Mouse (Mus musculus): Measurements from ENCODE around the gene Rap2a. TPM values are rescaled to one million over a fixed set of nuclear protein-coding genes. Genes with fewer than 3 reads are reported as not detected.
A peak's percentile ranks its signal among the peaks of the same experiment; 100 is the strongest.

Gene Rap2a
- total RNA-seq, 4 experiments from 2014 or later: 9.2 to 11.0 (median 10.6) TPM

DNA sequence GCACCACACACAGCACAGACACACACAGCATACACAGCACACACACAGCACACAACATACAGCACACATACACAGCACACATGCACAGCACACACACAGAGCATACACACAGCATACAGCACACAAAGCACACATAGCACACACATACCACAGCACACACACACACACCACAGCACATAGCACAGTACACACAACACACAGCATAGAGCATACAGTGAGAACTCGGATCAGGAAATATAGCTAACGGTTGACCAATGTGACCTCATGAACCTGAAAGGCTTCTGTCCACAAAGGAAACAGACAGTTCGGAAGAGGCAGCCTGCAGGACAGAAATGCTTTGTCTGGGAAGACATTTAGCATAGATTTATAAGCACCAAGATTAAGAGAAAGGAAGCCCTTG is 61.4 kb downstream of the Rap2a start:
- DNase-seq (ENCODE audit: low spot score): no peak

DNA sequence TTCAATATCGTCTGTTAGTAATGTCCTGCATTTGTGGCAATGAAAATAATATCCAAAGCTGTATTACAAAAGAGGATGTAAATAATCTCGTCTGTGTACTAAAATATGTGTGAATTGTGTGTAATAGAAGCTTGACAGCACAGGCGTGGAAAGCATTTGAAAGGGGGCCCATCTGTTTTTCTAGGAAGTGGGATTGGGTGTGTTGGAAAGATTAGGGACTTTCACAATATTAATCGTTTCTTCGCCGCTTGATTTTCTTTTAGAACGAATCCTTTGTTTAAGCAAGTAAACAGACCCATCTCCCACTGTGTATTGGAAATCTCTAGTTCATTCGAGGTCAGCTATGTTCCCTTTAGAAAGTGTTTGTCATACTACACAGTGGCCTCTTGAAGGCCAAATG is 64.2 kb downstream of the Rap2a start:
- DNase-seq (ENCODE audit: low spot score): peak; percentile 41

DNA sequence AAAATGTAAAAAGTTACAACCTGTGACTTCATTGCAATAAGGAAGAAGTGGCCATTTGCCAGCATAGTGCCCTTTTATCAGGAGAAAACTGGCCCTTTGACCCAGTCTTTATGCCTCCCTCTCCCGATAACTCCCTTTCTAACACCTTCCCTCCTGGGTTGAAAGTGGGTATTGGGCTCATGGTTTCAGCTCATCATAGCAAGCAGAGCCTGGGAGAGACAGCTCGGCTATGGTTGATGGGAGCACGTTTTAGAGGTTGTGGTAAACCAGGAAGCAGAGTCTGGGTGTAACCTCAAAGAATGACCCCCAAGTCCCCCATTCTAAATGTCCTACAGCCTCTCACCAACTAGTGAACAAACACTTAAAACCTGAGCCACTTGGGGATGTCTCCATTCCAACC is 64.7 kb downstream of the Rap2a start:
- no peak for DNase-seq (ENCODE audit: low spot score)

DNA sequence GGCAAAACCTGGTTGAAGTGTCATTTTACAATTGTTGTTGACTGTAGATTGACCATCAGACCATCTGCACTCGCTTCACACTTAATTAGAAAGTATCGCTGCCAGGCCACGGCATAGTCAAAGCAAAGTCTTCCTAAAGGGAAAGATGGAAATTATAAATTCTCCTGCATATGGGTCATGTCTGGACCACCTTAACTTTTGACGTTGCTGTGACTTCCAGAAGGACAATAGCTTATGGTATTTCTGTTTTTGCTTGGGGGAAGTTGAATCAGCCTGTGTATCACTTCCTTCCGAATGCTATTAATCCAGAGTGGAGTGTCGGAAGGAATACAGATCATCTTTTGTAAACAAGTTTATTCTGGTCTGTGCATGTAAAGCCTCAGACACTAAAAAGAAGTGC is 65.6 kb downstream of the Rap2a start:
- DNase-seq (ENCODE audit: low spot score): no peak

DNA sequence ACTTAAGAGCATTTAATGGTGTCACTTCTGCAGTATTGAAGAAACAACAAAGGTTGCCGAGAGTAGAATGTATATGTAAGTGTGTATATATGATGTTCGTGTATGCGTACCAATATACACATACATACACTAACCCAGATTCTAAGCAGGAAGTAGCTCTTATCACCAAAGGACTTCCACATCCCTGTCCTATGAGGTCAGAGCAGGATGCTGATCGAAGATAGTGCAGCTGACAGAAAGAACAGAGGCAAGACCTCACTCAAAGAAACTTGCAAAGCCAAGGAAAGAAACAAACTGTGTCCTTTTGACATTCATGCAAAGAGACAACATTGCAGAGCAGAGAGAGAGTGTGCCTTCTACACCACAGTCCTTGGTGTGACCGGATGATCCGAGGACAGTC is 66.3 kb downstream of the Rap2a start:
- DNase-seq (ENCODE audit: low spot score): no peak

DNA sequence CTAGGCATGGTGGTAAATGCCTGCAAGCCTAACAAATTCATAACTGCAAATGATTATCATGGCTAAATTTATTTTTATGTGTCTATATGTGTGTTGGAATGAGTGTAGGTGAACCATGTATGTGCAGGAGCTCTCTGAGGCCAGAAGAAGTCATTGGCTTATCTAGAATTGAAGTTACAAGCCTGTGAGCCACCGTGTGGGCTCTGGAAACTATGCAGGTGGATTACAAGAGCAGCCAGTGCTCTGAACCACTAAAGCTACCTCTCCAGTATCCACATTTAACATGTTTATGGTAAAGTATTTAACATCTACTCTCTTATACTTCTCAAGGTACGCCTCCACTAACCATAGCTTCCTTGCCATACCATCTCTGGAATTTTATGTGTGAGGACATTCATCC is 66.7 kb downstream of the Rap2a start:
- DNase-seq (ENCODE audit: low spot score): no peak

Other genes with a start within 250 kb of the Rap2a start
- gene Mbnl2, start 202.8 kb upstream of the Rap2a start, total RNA-seq (2022): 100 to 1,000 TPM; 236 to 260 (median 252) TPM

Measured in heart, adult 8-10 months (tissue).